Mouse (Mus musculus) heart, adult 2 months (tissue): ENCODE data around the gene Amacr.

Experiments
- CTCF ChIP-seq: fragments of 200-600 bp; IDR thresholded peaks from 2 replicates; pipeline ENCODE4 v1.8.1; 2022; ENCODE audit warnings: antibody characterized with exemption, mild to moderate bottlenecking, moderate library complexity
- EP300 ChIP-seq: fragments of 200-500 bp; IDR thresholded peaks from 2 replicates; pipeline ENCODE4 v1.6.1; 2011; ENCODE audit warnings: low read depth, low read length, control low read depth; ENCODE audit not compliant: insufficient read depth
- POLR2A ChIP-seq: fragments of 200-500 bp; IDR thresholded peaks from 2 replicates; pipeline ENCODE4 v1.6.1; 2011; ENCODE audit warnings: mild to moderate bottlenecking, low read depth, low read length, control low read depth; ENCODE audit not compliant: insufficient read depth

GRCm38 (mm10) chr15:10982064-10982435 lies 494 bp downstream of the Amacr start:
- TF ChIP-seq CTCF (no peak), POLR2A (no peak), EP300 (no peak)
